8 mouse cellular contexts compared by ENCODE assay signal in genomic region chr19:23757961-23758553, GRCm38 (mm10). TPM values are rescaled to one million over a fixed set of nuclear protein-coding genes. Genes with fewer than 3 reads are reported as not detected.
DNase-seq lines count a peak whose midpoint lies in the region; ATAC-seq lines count a peak whose summit lies in the region.

No protein-coding gene starts in this region.

- DNase-seq in adrenal gland, adult (ENCODE audit: inconsistent age in 2 of 2, low spot score in 1 of 2), result peak; percentile 90 to 98
- DNase-seq in embryo, embryonic 10 days (ENCODE audit: low spot score), result peak; percentile 92
- DNase-seq in gastrocnemius, postnatal 10 days, result peak; percentile 99
- DNase-seq in induced T-regulatory cell, adult 2 months (ENCODE audit: low read depth), result peak; percentile 89
- peak; percentile 86 to 97 for DNase-seq in left cerebral cortex, adult 9 months (ENCODE audit: low spot score in 2 of 2)
- peak; percentile 91 to 95 for DNase-seq in right cerebral cortex, postnatal 36 days (ENCODE audit: low spot score in 2 of 2)
- DNase-seq in yolk sac, embryonic 10.5 days (ENCODE audit: low spot score), result peak; percentile 88

- peak; percentile 85 for ATAC-seq in megakaryocyte progenitor cell, adult 5-6 weeks (replicated peaks; ENCODE audit: poor library complexity)

RNA-seq across cellular contexts. Expression of gene Apba1, which starts 0.6 kb away (rescaled TPM):
- 1 to 10 TPM; 3.6 to 4.2 TPM for total RNA-seq in gastrocnemius, postnatal 10 days (2021)
- 7.8 and 15.1 TPM in 2 replicates for total RNA-seq in megakaryocyte progenitor cell, adult 5-6 weeks (2015)
- total RNA-seq in megakaryocyte progenitor cell, adult 5-6 weeks (2017), result 8.7 and 11.2 TPM in 2 replicates

Comparison
In these comparisons a context has a peak if more than half of its experiments do, and no peak if none do; other contexts are left out.
1. Peak in every context shown above with its lines: DNase-seq and ATAC-seq.